Mouse (Mus musculus) adipose tissue, adult 10 weeks (tissue): Measurements from ENCODE around the gene Angpt4. TPM values are rescaled to one million over a fixed set of nuclear protein-coding genes. Genes with fewer than 3 reads are reported as not detected.

Experiments
- polyA plus RNA-seq: library from polyadenylated mRNA; stranded (reverse); fragments of 350-450 nt; fragmentation: Illumina TruSeq; extraction: RNeasy Lipid Tissue Mini Kit (QIAGEN cat#74804); gene quantifications from one replicate; pipeline ENCODE4 v1.2.3, GENCODE M21; 2014; ENCODE audit warnings: low read depth, low replicate concordance

The Angpt4 gene
- polyA plus RNA-seq: 14.7 TPM

GRCm38 (mm10) chr2:151910919-151911500 lies at the start of gene Angpt4:
Gene Angpt4, plus strand, starts transcription at chr2:151911210.

DNA sequence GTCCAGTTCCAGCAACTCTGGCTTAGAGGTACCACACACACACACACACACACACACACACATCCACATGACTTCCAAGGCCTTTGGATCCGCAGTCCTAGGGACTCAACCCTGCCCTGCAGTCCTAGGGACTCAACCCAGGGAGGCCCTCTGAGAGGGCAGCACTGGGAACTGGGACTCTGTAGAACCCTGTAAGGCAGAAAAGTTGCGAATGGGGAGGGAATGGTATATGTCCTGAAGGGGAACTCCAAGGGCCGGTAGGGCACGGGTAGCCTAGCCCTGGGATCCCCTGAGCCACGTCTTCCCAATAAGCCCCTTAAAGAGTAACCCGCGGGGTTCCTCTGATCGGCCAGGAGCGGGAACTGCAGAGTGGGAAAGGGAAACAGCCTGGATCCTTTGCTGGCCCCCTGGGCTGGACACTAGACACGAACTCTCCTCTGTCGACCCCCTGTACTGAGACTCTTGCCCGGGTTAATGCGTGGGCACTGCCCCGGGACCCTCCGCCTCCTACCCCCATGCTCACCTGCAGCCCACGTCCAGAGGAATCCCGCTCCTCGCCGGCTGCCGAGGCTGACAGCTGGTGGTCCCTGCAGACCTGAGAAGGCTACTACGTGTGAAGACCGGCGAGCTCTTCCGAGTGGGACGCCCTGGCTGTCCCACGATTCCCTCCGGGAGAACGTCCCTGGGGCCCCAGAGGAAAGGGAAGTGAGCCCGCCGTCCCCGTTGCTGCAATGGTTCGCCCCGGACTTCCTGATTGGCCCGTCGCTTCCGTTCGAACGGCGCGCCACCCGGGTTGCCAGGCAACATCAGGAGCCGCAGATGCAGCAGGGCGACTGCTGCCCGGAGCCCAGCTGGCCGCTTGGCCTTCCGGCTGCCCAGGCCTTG lies 68.7 kb downstream of the Angpt4 start, which contains the start of gene Fam110a:
Gene Fam110a, minus strand, starts transcription at position 750 of the 885 bp plus-strand sequence.

Other genes starting within 250 kb of the Angpt4 start
- not detected for gene Rad21l, start 242.7 kb upstream of the Angpt4 start, polyA plus RNA-seq
- not detected for gene Tmem74b, start 209.2 kb upstream of the Angpt4 start, polyA plus RNA-seq
- 44.7 TPM for gene Psmf1, start 167.0 kb upstream of the Angpt4 start, polyA plus RNA-seq
- gene Rspo4, start 68.3 kb upstream of the Angpt4 start, polyA plus RNA-seq: not detected
- 14.3 TPM for gene Fam110a, start 69.0 kb downstream of the Angpt4 start, polyA plus RNA-seq
- 26.7 TPM for gene Slc52a3, start 85.3 kb downstream of the Angpt4 start, polyA plus RNA-seq
- gene Scrt2, start 170.3 kb downstream of the Angpt4 start, polyA plus RNA-seq: 0.58 TPM
- 62.8 TPM for gene Srxn1, start 194.3 kb downstream of the Angpt4 start, polyA plus RNA-seq
- gene Tcf15, start 232.4 kb downstream of the Angpt4 start, polyA plus RNA-seq: 6.0 TPM